Mouse (Mus musculus) CH12.LX (cell line): ENCODE data around the gene 4921517D22Rik.
A peak's percentile ranks its signal among the peaks of the same experiment; 100 is the strongest.

ENCODE experiments used
- BHLHE40 ChIP-seq: IDR thresholded peaks from 2 replicates; pipeline ENCODE4 v1.6.1; 2011; ENCODE audit warnings: mild to moderate bottlenecking, low read depth, low read length, improper control_type of control experiment
- CHD1 ChIP-seq: IDR thresholded peaks from 2 replicates; pipeline ENCODE4 v1.6.1; 2012; ENCODE audit warnings: low read depth, low read length, improper control_type of control experiment, inconsistent platforms
- CTCF ChIP-seq, 2 experiments: IDR thresholded peaks in 1 of 2; conservative IDR thresholded peaks in 1 of 2; 2 replicates each; pipeline ENCODE4 v1.5.1; 2011 to 2012; ENCODE audit warnings: low read depth in 2 of 2, low read length in 2 of 2, improper control_type of control experiment in 1 of 2, inconsistent platforms in 1 of 2, mild to moderate bottlenecking in 1 of 2, moderate library complexity in 1 of 2
- ETS1 ChIP-seq: conservative IDR thresholded peaks from 2 replicates; pipeline ENCODE4 v1.6.1; 2012; ENCODE audit warnings: low read depth, mild to moderate bottlenecking, inconsistent platforms, low read length, improper control_type of control experiment, moderate library complexity
- GABPA ChIP-seq: IDR thresholded peaks from 2 replicates; pipeline ENCODE4 v1.6.1; 2012; ENCODE audit warnings: low read depth, low read length, improper control_type of control experiment, inconsistent platforms; ENCODE audit not compliant: insufficient replicate concordance
- MAFK ChIP-seq: IDR thresholded peaks from 2 replicates; pipeline ENCODE4 v1.6.1; 2011; ENCODE audit warnings: low read length, improper control_type of control experiment; ENCODE audit not compliant: insufficient replicate concordance
- MAX ChIP-seq: IDR thresholded peaks from 2 replicates; pipeline ENCODE4 v1.6.1; 2011; ENCODE audit warnings: low read length, improper control_type of control experiment
- NRF1 ChIP-seq: IDR thresholded peaks from 2 replicates; pipeline ENCODE4 v1.6.1; 2014; ENCODE audit warnings: low read depth, mild to moderate bottlenecking, inconsistent platforms, low read length, improper control_type of control experiment, moderate library complexity
- POLR2A ChIP-seq: IDR thresholded peaks from 2 replicates; pipeline ENCODE4 v1.6.1; 2011; ENCODE audit warnings: low read depth, mild to moderate bottlenecking, improper control_type of control experiment, low read length
- POLR2AphosphoS2 ChIP-seq: IDR thresholded peaks from 2 replicates; pipeline ENCODE4 v1.6.1; 2011; ENCODE audit warnings: low read depth, low read length, improper control_type of control experiment
- SMC3 ChIP-seq: IDR thresholded peaks from 2 replicates; pipeline ENCODE4 v1.6.1; 2011; ENCODE audit warnings: low read depth, low read length, improper control_type of control experiment
- USF1 ChIP-seq: IDR thresholded peaks from 2 replicates; pipeline ENCODE4 v1.6.1; 2014; ENCODE audit warnings: low read depth, mild to moderate bottlenecking, inconsistent platforms, low read length, improper control_type of control experiment
- ZC3H11A ChIP-seq: IDR thresholded peaks from 2 replicates; pipeline ENCODE4 v1.6.1; 2012; ENCODE audit warnings: low read depth, mild to moderate bottlenecking, inconsistent platforms, low read length, improper control_type of control experiment
- ZKSCAN1 ChIP-seq: IDR thresholded peaks from 2 replicates; pipeline ENCODE4 v1.6.1; 2012; ENCODE audit warnings: low read depth, inconsistent platforms, low read length, improper control_type of control experiment, borderline replicate concordance

DNA sequence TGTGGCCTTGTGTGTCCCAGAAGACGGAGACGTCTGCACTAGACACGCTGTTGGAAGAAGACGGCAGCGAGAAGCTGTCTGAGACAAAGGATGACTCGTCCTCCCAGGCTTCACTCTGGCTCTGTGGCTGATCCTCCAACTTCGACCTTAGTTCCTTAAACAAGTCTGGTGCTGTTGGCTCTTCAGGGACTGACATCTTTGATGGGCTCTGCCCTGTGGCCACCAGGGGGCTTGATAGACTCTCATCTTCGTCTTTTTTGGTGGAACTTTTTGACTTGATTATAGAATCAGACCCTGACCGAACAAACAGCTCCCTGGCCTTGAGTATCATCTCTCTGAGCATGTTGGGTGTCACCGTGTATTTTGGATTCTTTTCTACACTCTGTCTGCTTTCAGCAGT lies 47.8 kb upstream of the 4921517D22Rik start:
- TF ChIP-seq NRF1 (no peak), POLR2A (no peak), CTCF (conservative IDR thresholded peaks at IDR 0.05 in 1 of 2, IDR thresholded peaks at IDR 0.05 in 1 of 2; ENCODE audit: low read depth in 2 of 2, low read length in 2 of 2) (peak in 1 of 2 experiments; percentile 65; a peak in 3 of 4 replicates), MAX (no peak), ZKSCAN1 (no peak), GABPA (no peak), MAFK (no peak), USF1 (no peak), BHLHE40 (no peak), SMC3 (peak; percentile 43), CHD1 (no peak), ETS1 (no peak), POLR2AphosphoS2 (no peak), ZC3H11A (no peak)
